Mouse (Mus musculus) midbrain, embryonic 14.5 days (tissue): ENCODE measurements around the gene Syvn1. TPM values are rescaled to one million over a fixed set of nuclear protein-coding genes. Genes with fewer than 3 reads are reported as not detected.

Experiments
- ATAC-seq: fragments of 200-750 bp; cut with Nextera tagmentation; 2 replicates; pipeline ENCODE4 v1.8.0; 2017; ENCODE audit warnings: moderate number of reproducible peaks, moderate library complexity; ENCODE audit not compliant: low FRiP score, low TSS enrichment
- DNase-seq: peaks from one replicate; pipeline ENCODE4 v3.0.0-alpha.2; 2015
- H3K27ac ChIP-seq: fragments of 300-500 bp; sonication (generic); replicated peaks from 2 replicates; pipeline ENCODE4 v1.5.1; 2014; ENCODE audit warnings: mild to moderate bottlenecking, low read depth, low read length, moderate library complexity
- H3K27me3 ChIP-seq: fragments of 300-500 bp; sonication (generic); 2 replicates; pipeline ENCODE4 v1.6.1; 2014; ENCODE audit warnings: low read length, control low read depth, mixed read lengths; ENCODE audit not compliant: control insufficient read depth, insufficient read depth
- H3K36me3 ChIP-seq: fragments of 300-500 bp; sonication (generic); 2 replicates; pipeline ENCODE4 v1.6.1; 2014; ENCODE audit warnings: low read length, control low read depth; ENCODE audit not compliant: control insufficient read depth, insufficient read depth
- H3K4me1 ChIP-seq: fragments of 300-500 bp; sonication (generic); 2 replicates; pipeline ENCODE4 v1.6.1; 2014; ENCODE audit warnings: mild to moderate bottlenecking, antibody characterized with exemption, low read length, control low read depth; ENCODE audit not compliant: control insufficient read depth, insufficient read depth
- H3K4me2 ChIP-seq: fragments of 300-500 bp; sonication (generic); 2 replicates; pipeline ENCODE4 v1.6.1; 2014; ENCODE audit warnings: mild to moderate bottlenecking, low read length, moderate library complexity
- H3K4me3 ChIP-seq: fragments of 300-500 bp; sonication (generic); replicated peaks from 2 replicates; pipeline ENCODE4 v1.5.1; 2014; ENCODE audit warnings: low read depth, low read length
- H3K9ac ChIP-seq: fragments of 300-500 bp; sonication (generic); replicated peaks from 2 replicates; pipeline ENCODE4 v1.6.1; 2014; ENCODE audit warnings: mild to moderate bottlenecking, low read length, moderate library complexity
- H3K9me3 ChIP-seq: fragments of 300-500 bp; sonication (generic); 2 replicates; pipeline ENCODE4 v1.6.1; 2016; ENCODE audit warnings: low read length, control low read depth, mixed read lengths; ENCODE audit not compliant: control insufficient read depth
- WGBS: fragments of 180-500 bp; shearing (Covaris S2); extraction: QIAGEN DNeasy Blood & Tissue Kit; methylation state at CpG from one replicate; pipeline ENCODE4 v1.1.7; 2014; 5-methylcytosine and 5-hydroxymethylcytosine counted together
- polyA plus RNA-seq: library from polyadenylated mRNA; unstranded; fragments of >200 nt; fragmentation: Nextera tagmentation; extraction: Ambion mirVana; gene quantifications from 2 replicates; pipeline ENCODE4 v1.2.1, GENCODE M21; 2014

Gene Syvn1
- polyA plus RNA-seq, result 28.8 and 33.6 TPM in 2 replicates

GRCm38 (mm10) chr19:6046294-6047153 lies at the start of gene Syvn1:
Syvn1 (plus strand) TSS chr19:6046576.
- Histone ChIP-seq H3K36me3 (peaks cover 35% of the 10 kb centered on the region), H3K9me3 (no peaks in the 10 kb centered on the region), H3K9ac (peak within 1 kb of the TSS; percentile 86), H3K4me3 (peak within 1 kb of the TSS; percentile 88), H3K4me2 (peak within 1 kb of the TSS; percentile 97), H3K27ac (peak within 1 kb of the TSS; percentile 99), H3K27me3 (no peaks in the 10 kb centered on the region), H3K4me1 (peaks cover 18% of the 10 kb centered on the region)
- under 1% methylated on average over 65 of the region's 65 CpGs for WGBS
- ATAC-seq (peak; percentile 89), DNase-seq (peak; percentile 96)

- no peak for ATAC-seq
- WGBS, result 84% methylated on average over 3 of the region's 3 CpGs
- no peak overlapping the region for H3K4me2 ChIP-seq
- no peaks in the 10 kb centered on the region for H3K27me3 ChIP-seq
- no peaks in the 10 kb centered on the region for H3K9me3 ChIP-seq
- no peaks in the 10 kb centered on the region for H3K36me3 ChIP-seq
- DNase-seq, result no peak
- H3K4me1 ChIP-seq, result no peaks in the 10 kb centered on the region
- no peak overlapping the region for H3K27ac ChIP-seq
- no peak overlapping the region for H3K4me3 ChIP-seq
- no peak overlapping the region for H3K9ac ChIP-seq
Observed at GRCm38 (mm10) chr19:5998180-5998579, 48.2 kb upstream of the Syvn1 start.

GRCm38 (mm10) chr19:5999969-6000368 lies 46.4 kb upstream of the Syvn1 start:
- Histone ChIP-seq H3K4me2 (no peak overlapping the region), H3K9ac (no peak overlapping the region), H3K27ac (no peak overlapping the region), H3K9me3 (no peaks in the 10 kb centered on the region), H3K4me3 (no peak overlapping the region), H3K36me3 (no peaks in the 10 kb centered on the region), H3K4me1 (no peaks in the 10 kb centered on the region), H3K27me3 (no peaks in the 10 kb centered on the region)
- DNase-seq (no peak), ATAC-seq (no peak)
- 73% methylated on average over 5 of the region's 5 CpGs for whole genome bisulfite sequencing

GRCm38 (mm10) chr19:6005541-6005940 lies 40.8 kb upstream of the Syvn1 start:
- no peaks in the 10 kb centered on the region for H3K4me1 ChIP-seq
- ATAC-seq (no peak), DNase-seq (no peak)
- H3K9ac ChIP-seq, result no peak overlapping the region
- H3K9me3 ChIP-seq, result no peaks in the 10 kb centered on the region
- no peak overlapping the region for H3K27ac ChIP-seq
- H3K27me3 ChIP-seq, result no peaks in the 10 kb centered on the region
- 62% methylated on average over 11 of the region's 11 CpGs for WGBS
- H3K36me3 ChIP-seq, result no peaks in the 10 kb centered on the region
- no peak overlapping the region for H3K4me2 ChIP-seq
- H3K4me3 ChIP-seq, result no peak overlapping the region

- Histone ChIP-seq H3K4me1 (no peaks in the 10 kb centered on the region), H3K36me3 (no peaks in the 10 kb centered on the region), H3K27me3 (no peaks in the 10 kb centered on the region), H3K27ac (no peak overlapping the region), H3K9me3 (no peaks in the 10 kb centered on the region), H3K9ac (no peak overlapping the region), H3K4me2 (no peak overlapping the region), H3K4me3 (no peak overlapping the region)
- ATAC-seq (no peak), DNase-seq (no peak)
- WGBS, result 94% methylated on average over 13 of the region's 13 CpGs
Observed at GRCm38 (mm10) chr19:6007013-6007412, 39.4 kb upstream of the Syvn1 start.

GRCm38 (mm10) chr19:6009137-6009536 lies 37.2 kb upstream of the Syvn1 start:
- no peaks in the 10 kb centered on the region for H3K9me3 ChIP-seq
- no peaks in the 10 kb centered on the region for H3K4me1 ChIP-seq
- H3K4me2 ChIP-seq, result no peak overlapping the region
- H3K27me3 ChIP-seq, result no peaks in the 10 kb centered on the region; the same call in 1 of the 2 replicates
- ATAC-seq (no peak), DNase-seq (no peak)
- 67% methylated on average over 8 of the region's 8 CpGs for WGBS
- H3K36me3 ChIP-seq, result no peaks in the 10 kb centered on the region
- H3K27ac ChIP-seq, result no peak overlapping the region
- H3K9ac ChIP-seq, result no peak overlapping the region
- no peak overlapping the region for H3K4me3 ChIP-seq

GRCm38 (mm10) chr19:6013691-6014090 lies 32.7 kb upstream of the Syvn1 start:
- H3K4me1 ChIP-seq, result no peaks in the 10 kb centered on the region
- DNase-seq (no peak), ATAC-seq (no peak)
- WGBS, result 86% methylated on average over 10 of the region's 10 CpGs
- no peak overlapping the region for H3K4me3 ChIP-seq
- no peak overlapping the region for H3K4me2 ChIP-seq
- no peak overlapping the region for H3K27ac ChIP-seq
- H3K9me3 ChIP-seq, result no peaks in the 10 kb centered on the region
- no peaks in the 10 kb centered on the region for H3K36me3 ChIP-seq
- peaks cover 7% of the 10 kb centered on the region; the same call in 1 of the 2 replicates for H3K27me3 ChIP-seq
- H3K9ac ChIP-seq, result no peak overlapping the region

GRCm38 (mm10) chr19:6014991-6015510 lies 31.3 kb upstream of the Syvn1 start:
- peak overlapping the region; percentile 62 for H3K9ac ChIP-seq
- H3K36me3 ChIP-seq, result no peaks in the 10 kb centered on the region
- peak overlapping the region; percentile 81 for H3K4me2 ChIP-seq
- DNase-seq, result peak; percentile 46
- H3K4me3 ChIP-seq, result peak overlapping the region; percentile 43
- WGBS, result 2% methylated on average over 18 of the region's 18 CpGs
- no peaks in the 10 kb centered on the region for H3K9me3 ChIP-seq
- ATAC-seq, result peak; percentile 57
- H3K27me3 ChIP-seq, result peaks cover 7% of the 10 kb centered on the region; the same call in 1 of the 2 replicates
- no peak overlapping the region for H3K27ac ChIP-seq
- H3K4me1 ChIP-seq, result no peaks in the 10 kb centered on the region
